Comparison of ENCODE assay signal across 16 mouse cellular contexts in genomic region chr16:91879101-91879500, GRCm38 (mm10).
"Had no signal": no experiment of that assay in that cellular context is flagged by ENCODE, and none has a peak within 500 bp of the region (broad histone marks: within the 10 kb centered on the region; RNA-seq: fewer than 3 reads in every experiment).

No protein-coding gene starts in this region.

- DNase-seq: retina, postnatal 1 day; right cerebral cortex, adult 18-20 months; right cerebral cortex, postnatal 14 days; right cerebral cortex, postnatal 4 days; spleen, adult 18-20 months; thymus, adult 18-20 months; thymus, adult 2 months; thymus, postnatal 14 days; thymus, postnatal 25 days; thymus, postnatal 36 days; thymus, postnatal 4 days had no signal

- H3K4me2 ChIP-seq: neural tube, embryonic 12.5 days; neural tube, embryonic 13.5 days; neural tube, embryonic 15.5 days; stomach, embryonic 15.5 days had no signal

- H3K4me3 ChIP-seq: neural tube, embryonic 12.5 days; neural tube, embryonic 13.5 days; neural tube, embryonic 15.5 days; stomach, embryonic 15.5 days had no signal

- H3K27me3 ChIP-seq: neural tube, embryonic 12.5 days; neural tube, embryonic 13.5 days; neural tube, embryonic 15.5 days; stomach, embryonic 15.5 days had no signal

- H3K27ac ChIP-seq: neural tube, embryonic 12.5 days; neural tube, embryonic 13.5 days; neural tube, embryonic 15.5 days; stomach, embryonic 15.5 days; stomach, postnatal 0 days had no signal

- H3K9ac ChIP-seq: neural tube, embryonic 12.5 days; neural tube, embryonic 13.5 days; neural tube, embryonic 15.5 days; stomach, embryonic 15.5 days had no signal

- H3K9me3 ChIP-seq: neural tube, embryonic 12.5 days; neural tube, embryonic 13.5 days; neural tube, embryonic 15.5 days; stomach, embryonic 15.5 days had no signal

- H3K36me3 ChIP-seq: stomach, embryonic 15.5 days had no signal
